Mouse (Mus musculus): Measurements from ENCODE around the gene Gm11567.
"Not testable (repeated sequence)": the region's sequence is repeated elsewhere in the genome, so short reads cannot be mapped to it uniquely, and the experiment has no call there.

Gm11567 gene

DNA sequence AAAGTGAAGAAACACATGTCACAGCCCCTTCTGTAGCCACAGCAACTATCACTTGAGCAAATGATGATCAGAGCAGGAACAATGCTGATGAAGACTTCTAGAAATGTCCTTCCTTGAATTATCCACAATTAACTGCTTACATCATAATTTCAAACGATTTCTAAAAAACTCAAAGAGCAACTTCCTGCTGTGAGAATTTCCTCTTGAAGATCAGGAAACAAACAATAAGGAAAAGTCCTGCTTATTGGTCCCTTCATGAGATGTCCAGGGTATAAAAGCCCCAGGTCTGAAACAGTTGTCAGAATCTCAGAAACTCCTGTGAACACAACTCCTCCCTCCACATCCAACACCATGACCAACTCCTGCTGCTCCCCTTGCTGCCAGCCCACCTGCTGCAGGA, at the start of gene Gm11567:
Gene Gm11567 (plus strand): TSS at position 301 of the 400 bp plus-strand sequence.
- DNase-seq (ENCODE audit: extremely low read depth, low read depth, low spot score) = not testable (repeated sequence)

DNA sequence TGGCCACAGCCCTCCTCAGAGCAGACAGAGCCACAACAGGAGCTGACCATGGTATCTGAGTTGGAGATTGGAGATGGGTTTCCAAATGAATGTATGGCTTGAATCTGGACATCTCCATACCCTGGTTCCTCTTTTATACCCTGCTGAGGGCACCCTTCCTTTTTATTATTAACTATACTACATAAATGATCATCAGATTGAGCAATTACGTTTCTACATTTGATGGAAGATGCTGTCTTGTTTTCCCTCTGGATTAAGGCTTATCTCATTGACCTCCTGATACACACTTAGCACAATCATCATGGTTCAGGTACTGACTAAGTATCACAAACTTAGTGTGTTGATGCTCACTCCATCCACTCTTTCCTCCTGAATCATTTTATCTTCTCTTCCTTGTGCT, 41.0 kb upstream of the Gm11567 start, which contains the start of gene 2300003K06Rik:
Gene 2300003K06Rik (minus strand): TSS at position 101 of the 400 bp plus-strand sequence.
- no peak for DNase-seq (ENCODE audit: extremely low read depth, low read depth, low spot score)

DNA sequence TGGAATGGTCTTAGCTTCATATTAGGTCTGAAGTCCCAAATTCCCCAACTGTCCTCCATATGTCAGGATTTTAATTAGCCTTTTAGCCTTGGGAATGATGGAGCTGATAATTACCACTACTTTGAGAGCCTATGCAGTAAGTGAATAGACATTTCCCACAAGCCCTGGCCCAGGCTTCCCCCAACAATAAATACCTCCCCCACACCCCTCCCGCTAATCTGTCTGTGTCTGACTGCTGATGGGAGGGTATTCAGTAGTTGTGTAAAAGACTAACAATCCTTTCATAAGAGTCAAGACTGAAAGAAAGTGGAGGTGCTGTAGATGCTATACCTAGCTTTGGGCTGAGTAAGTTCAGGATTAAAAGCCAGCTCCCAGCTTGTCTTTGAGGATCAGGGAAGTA, 36.8 kb upstream of the Gm11567 start:
- no peak for DNase-seq (ENCODE audit: extremely low read depth, low read depth, low spot score)

DNA sequence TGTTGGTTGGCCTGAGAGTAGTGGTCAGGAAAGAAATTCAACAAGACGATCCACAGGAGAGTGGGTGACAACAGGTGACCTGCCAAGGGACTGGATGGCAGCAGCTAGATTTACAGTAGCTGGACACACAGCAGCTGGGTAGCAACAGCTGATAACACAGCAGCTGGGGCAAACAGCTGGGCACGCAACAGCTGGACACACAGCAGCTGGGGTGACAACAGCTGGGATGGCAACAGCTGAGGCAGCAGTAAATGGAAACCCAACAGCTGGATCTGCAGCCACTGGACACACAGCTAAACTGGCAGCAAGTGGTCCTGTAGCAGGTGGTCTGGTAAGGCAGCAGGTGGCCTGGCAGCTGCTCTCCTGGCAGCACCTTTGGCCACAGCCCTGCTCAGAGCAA, 32.2 kb upstream of the Gm11567 start:
- DNase-seq (ENCODE audit: extremely low read depth, low read depth, low spot score) = no peak

DNA sequence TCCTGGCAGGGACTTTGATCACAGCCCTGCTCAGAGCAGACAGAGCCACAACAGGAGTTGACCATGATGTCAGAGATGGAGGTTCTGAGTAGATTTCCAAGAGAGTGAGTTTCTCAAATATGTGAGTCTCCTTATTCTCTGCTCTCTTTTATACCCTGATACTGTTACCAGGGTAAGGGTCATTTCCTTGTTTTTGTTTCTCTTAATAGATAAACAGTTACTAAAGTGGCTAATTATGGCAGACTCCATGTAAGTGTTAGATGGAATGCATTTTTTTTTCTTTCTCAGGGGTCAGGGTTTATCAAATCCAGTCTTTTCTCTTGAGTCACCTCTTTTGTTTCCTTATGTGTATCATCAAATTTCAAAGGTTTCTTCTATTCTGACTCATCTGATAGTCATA, 27.5 kb upstream of the Gm11567 start, which contains the start of gene Krtap4-16:
Gene Krtap4-16 (minus strand): TSS at position 101 of the 400 bp plus-strand sequence.
- no peak for DNase-seq (ENCODE audit: extremely low read depth, low read depth, low spot score)

DNA sequence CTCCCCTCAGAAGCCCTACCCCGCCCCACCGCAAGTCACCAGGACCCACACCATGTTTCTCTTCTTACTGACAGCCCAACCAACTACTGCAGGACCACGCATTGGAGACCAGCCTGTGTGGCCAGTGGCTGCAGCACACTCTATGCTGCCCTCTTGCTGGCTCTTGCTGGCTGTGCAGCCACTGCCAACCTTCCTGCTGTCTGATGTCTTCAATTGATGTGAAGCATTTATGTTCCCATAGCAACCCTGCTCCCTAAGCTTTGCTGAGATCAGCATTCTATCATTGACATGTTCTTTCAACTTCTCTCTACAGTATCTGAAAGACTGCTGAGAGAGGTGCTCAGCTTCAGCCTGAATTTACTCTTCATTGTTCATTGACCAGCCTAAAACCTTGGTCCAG, 24.9 kb upstream of the Gm11567 start:
- DNase-seq (ENCODE audit: extremely low read depth, low read depth, low spot score) = no peak

DNA sequence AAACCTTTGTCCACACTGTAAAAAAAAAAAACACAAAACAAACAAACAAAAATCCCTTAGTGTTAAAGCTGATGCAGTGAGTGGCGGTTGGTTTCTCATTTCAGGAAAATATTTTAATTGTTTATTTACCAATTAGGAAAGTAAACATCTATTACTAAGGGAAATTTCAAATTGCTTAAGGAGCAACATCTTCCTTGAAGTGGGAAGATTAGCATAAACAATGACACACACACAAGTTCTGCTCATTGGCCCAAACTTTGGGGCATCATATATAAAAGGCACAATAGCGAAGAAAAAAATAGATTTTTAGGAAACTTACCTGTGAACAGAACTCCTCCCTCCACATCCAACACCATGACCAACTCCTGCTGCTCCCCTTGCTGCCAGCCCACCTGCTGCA, 21.4 kb upstream of the Gm11567 start, which contains the start of gene Gm11568:
Gene Gm11568 (plus strand): TSS at position 301 of the 400 bp plus-strand sequence.
- no peak for DNase-seq (ENCODE audit: extremely low read depth, low read depth, low spot score)

DNA sequence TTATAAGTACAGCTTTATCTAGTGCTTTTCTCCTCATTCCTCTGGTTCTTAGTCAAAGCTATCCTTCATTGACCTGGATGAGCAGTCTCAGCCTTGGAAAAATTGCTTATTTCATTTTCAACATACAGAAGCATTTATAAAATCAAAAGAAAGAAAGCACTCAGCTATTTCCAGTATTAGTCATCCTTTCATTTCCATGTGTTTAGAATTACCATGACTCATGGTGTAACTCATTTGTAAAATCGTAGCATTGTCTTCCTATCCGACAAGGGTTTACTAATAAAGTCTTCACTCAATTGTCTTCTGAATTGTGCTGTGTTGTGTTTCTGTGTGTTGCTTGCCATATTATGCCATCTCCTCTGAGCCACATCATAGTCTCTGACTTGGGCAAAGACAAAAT, 20.2 kb upstream of the Gm11567 start:
- no peak for DNase-seq (ENCODE audit: extremely low read depth, low read depth, low spot score)

DNA sequence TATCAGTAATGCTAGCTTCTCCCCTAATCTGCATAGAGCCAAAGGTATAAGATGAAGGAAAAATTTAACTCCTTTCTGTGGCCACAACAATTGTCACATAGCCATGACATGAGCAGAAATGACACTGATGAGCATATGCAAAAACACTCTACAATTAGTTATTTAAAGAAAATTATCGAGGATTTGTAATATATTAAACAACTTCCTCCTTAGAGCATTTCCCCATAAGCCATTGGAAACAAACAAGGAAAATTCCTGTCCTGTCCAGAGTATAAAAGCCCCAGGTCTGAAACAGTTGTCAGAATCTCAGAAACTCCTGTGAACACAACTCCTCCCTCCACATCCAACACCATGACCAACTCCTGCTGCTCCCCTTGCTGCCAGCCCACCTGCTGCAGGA, 14.8 kb upstream of the Gm11567 start, which contains the start of gene Gm11559:
Gene Gm11559 (plus strand): TSS at position 301 of the 400 bp plus-strand sequence.
- not testable (repeated sequence) for DNase-seq (ENCODE audit: extremely low read depth, low read depth, low spot score)

DNA sequence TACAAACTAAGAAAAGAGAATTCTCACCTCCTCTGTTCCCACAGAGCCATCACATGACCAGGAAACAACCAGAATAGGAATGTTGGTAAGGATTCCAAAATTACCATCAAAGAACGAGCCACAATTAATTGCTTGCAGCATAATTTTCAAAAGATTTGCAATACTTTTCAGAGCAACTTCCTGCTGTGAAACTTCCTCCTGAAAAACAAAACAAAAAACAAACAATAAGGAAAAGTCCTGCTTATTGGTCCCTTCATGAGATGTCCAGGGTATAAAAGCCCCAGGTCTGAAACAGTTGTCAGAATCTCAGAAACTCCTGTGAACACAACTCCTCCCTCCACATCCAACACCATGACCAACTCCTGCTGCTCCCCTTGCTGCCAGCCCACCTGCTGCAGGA, 5.9 kb upstream of the Gm11567 start, which contains the start of gene Krtap9-1:
Gene Krtap9-1 (plus strand): TSS at position 301 of the 400 bp plus-strand sequence.
- not testable (repeated sequence) for DNase-seq (ENCODE audit: extremely low read depth, low read depth, low spot score)

DNA sequence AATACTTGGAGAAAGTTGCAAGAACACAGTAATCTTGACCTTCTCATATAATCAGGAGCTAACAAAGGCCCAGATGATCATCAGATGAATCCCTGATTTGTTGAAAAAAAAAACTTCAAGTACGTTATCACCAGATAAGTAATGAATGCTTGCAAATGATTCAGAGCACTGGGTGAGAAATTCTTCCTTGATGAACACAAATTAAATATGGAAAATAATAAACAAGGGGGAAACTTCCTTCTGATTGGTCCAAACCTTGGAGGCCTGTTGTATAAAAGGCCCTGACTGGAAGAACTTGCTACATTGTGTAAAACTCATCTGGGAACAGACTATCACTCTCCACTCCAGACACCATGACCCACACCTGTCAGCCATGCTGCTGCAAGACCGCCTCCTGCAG, 28.6 kb downstream of the Gm11567 start, which contains the start of gene Krtap31-1:
Gene Krtap31-1 (plus strand): TSS at position 301 of the 400 bp plus-strand sequence.
- no peak for DNase-seq (ENCODE audit: extremely low read depth, low read depth, low spot score)

DNA sequence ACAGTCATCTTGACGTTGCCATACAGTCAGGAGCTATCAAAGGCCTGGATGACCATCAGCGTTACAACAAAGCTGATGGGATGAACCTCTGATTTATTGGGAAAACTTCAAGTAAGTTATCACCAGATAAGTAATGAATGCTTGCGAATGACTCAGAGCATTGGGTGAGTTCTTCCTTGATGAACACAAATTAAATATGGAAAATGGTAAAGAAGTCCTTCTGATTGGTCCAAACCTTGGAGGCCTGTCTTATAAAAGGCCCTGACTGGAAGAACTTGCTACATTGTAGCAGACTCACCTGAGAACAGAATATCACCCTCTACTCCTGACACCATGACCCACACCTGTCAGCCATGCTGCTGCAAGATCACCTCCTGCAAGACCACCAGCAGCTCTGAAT, 35.5 kb downstream of the Gm11567 start, which contains the start of gene Gm11565:
Gene Gm11565 (plus strand): TSS at position 301 of the 400 bp plus-strand sequence.
- no peak for DNase-seq (ENCODE audit: extremely low read depth, low read depth, low spot score)
